Mouse (Mus musculus) cortical plate, adult 2 months (tissue): ENCODE measurements around the gene Gm10401. TPM values are rescaled to one million over a fixed set of nuclear protein-coding genes. Genes with fewer than 3 reads are reported as not detected.
"Not testable (repeated sequence)": the region's sequence is repeated elsewhere in the genome, so short reads cannot be mapped to it uniquely, and the experiment has no call there.

Experiments used
- H3K27ac ChIP-seq: fragments of 200-500 bp; 2 replicates; pipeline ENCODE4 v1.5.1; 2012; ENCODE audit warnings: low read length, control low read depth, inconsistent platforms; ENCODE audit not compliant: insufficient read depth
- H3K4me1 ChIP-seq: fragments of 200-500 bp; 2 replicates; pipeline ENCODE4 v1.6.1; 2011; ENCODE audit warnings: low read length; ENCODE audit not compliant: control insufficient read depth, insufficient read depth
- H3K4me3 ChIP-seq: fragments of 200-500 bp; 2 replicates; pipeline ENCODE4 v1.5.1; 2011; ENCODE audit warnings: mild to moderate bottlenecking, low read length, control low read depth; ENCODE audit not compliant: insufficient read depth
- CTCF ChIP-seq: fragments of 200-500 bp; IDR thresholded peaks from 2 replicates; pipeline ENCODE4 v1.5.1; 2011; ENCODE audit warnings: mild to moderate bottlenecking, control low read depth, low read length; ENCODE audit not compliant: insufficient read depth; ENCODE audit errors: extremely low read depth
- POLR2A ChIP-seq: fragments of 200-500 bp; IDR thresholded peaks from 2 replicates; pipeline ENCODE4 v1.6.1; 2011; ENCODE audit warnings: mild to moderate bottlenecking, low read length, control low read depth; ENCODE audit not compliant: insufficient read depth; ENCODE audit errors: extremely low read depth
- polyA plus RNA-seq: library from polyadenylated mRNA; depleted of rRNA; stranded (reverse); fragments of >200 nt; gene quantifications from 2 replicates; pipeline ENCODE4 v1.2.3, GENCODE M21; 2012

Gene Gm10401
- polyA plus RNA-seq, 1 experiment: not detected

DNA sequence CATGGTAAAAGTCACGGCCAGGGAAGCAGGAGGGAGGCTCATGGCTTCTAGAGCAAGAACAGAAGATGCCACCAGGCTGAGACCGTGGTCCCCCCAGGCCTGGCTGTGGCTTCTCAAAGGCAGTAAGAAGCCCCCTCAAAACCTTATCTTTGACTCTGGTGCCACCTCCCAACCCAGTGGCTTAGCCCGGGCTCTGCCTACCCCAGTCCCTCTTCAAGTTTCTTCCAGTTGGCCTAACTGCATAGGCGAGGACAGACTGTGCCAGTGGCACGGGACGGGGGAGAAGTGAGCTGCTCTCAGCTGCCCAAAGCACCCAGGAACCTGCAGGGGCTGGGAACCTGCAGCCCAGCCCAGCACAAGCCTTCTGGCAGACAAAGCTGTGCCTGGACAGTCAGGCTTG lies 26.6 kb upstream of the Gm10401 start:
- no peak overlapping the region for H3K27ac ChIP-seq
- H3K4me3 ChIP-seq: no peak overlapping the region
- no peaks in the 10 kb centered on the region for H3K4me1 ChIP-seq
- TF ChIP-seq POLR2A (no peak), CTCF (no peak)

DNA sequence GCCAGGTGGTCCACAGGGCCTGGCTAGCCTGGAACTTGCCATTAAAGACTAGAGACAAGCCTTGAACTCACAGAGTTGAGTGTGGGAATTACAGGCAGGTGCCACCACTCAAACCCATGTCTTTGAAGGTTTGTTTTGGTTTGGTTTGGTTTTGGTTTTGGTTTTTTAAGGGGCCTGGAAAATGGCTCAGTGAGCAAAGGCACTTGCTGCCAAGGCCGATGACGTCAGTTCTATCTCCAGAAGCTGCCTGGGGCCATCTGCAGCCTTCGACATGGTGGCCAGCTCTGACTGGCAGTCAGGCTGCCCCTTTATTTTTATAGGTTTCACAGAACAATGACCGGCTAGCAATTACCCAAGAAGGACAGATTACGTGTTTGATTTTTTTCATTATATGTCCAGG lies 22.9 kb upstream of the Gm10401 start:
- Histone ChIP-seq H3K27ac (no peak overlapping the region), H3K4me1 (no peaks in the 10 kb centered on the region), H3K4me3 (no peak overlapping the region)
- TF ChIP-seq POLR2A (no peak), CTCF (no peak)

- H3K27ac ChIP-seq: no peak within 1 kb of the TSS
- TF ChIP-seq POLR2A: no peak
- no peak for TF ChIP-seq CTCF
- peak within 1 kb of the TSS; percentile 34 for H3K4me3 ChIP-seq
- H3K4me1 ChIP-seq: no peaks in the 10 kb centered on the region
Observed at GRCm38 (mm10) chr5:115118961-115119570, 21.0 kb upstream of the Gm10401 start, which contains the start of gene Acads. TSS of gene Acads (minus strand) at chr5:115119346.

- no peak for TF ChIP-seq POLR2A
- TF ChIP-seq CTCF: no peak
- Histone ChIP-seq H3K4me1 (no peaks in the 10 kb centered on the region), H3K27ac (no peak overlapping the region), H3K4me3 (no peak overlapping the region)
Observed at GRCm38 (mm10) chr5:115117467-115117866, 19.4 kb upstream of the Gm10401 start.

GRCm38 (mm10) chr5:115116426-115116825 lies 18.3 kb upstream of the Gm10401 start:
- no peak overlapping the region for H3K27ac ChIP-seq
- TF ChIP-seq POLR2A: no peak
- no peak for TF ChIP-seq CTCF
- no peaks in the 10 kb centered on the region for H3K4me1 ChIP-seq
- H3K4me3 ChIP-seq: no peak overlapping the region

GRCm38 (mm10) chr5:115114501-115114900 lies 16.4 kb upstream of the Gm10401 start:
- Histone ChIP-seq H3K4me3 (no peak overlapping the region), H3K4me1 (no peaks in the 10 kb centered on the region), H3K27ac (no peak overlapping the region)
- TF ChIP-seq POLR2A (no peak), CTCF (no peak)

DNA sequence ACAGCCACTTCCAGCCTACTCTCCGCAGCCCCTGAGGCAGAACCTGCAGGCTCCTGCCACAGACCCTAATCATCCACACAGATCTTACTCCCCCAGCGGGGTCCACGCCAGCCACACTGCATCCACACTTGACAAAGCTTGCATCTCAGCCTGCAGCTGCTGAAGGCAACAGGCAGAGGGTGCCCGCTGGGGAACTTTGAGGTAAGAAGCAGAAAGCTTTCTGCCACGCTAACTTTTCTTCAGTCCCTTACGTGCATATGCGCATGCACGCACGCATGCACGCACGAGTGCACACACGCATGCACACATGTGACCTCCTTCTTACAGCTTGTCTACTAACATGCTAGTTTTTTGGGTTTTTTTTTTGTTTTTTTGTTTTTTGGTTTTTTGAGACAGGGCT lies 15.1 kb upstream of the Gm10401 start:
- no peak overlapping the region for H3K27ac ChIP-seq
- no peaks in the 10 kb centered on the region for H3K4me1 ChIP-seq
- TF ChIP-seq CTCF: no peak
- H3K4me3 ChIP-seq: no peak overlapping the region

- no peak overlapping the region for H3K4me3 ChIP-seq
- TF ChIP-seq CTCF (no peak), POLR2A (no peak)
- H3K27ac ChIP-seq: no peak overlapping the region
- H3K4me1 ChIP-seq: no peaks in the 10 kb centered on the region
Observed at GRCm38 (mm10) chr5:115111156-115111555, 13.1 kb upstream of the Gm10401 start.

- H3K27ac ChIP-seq, H3K4me3 ChIP-seq, H3K4me1 ChIP-seq: not testable (repeated sequence)
Observed at GRCm38 (mm10) chr5:115103253-115103652, 5.2 kb upstream of the Gm10401 start.

- Histone ChIP-seq H3K4me1 (no peaks in the 10 kb centered on the region), H3K27ac (no peak overlapping the region), H3K4me3 (no peak overlapping the region)
- TF ChIP-seq CTCF (no peak), POLR2A (no peak)
Observed at GRCm38 (mm10) chr5:115102231-115102630, 4.1 kb upstream of the Gm10401 start.
